Mouse (Mus musculus): ENCODE results near the gene Slfn3.
A peak's percentile ranks its signal among the peaks of the same experiment; 100 is the strongest.
"Not testable (repeated sequence)": the region's sequence is repeated elsewhere in the genome, so short reads cannot be mapped to it uniquely, and the experiment has no call there.

Gene Slfn3

DNA sequence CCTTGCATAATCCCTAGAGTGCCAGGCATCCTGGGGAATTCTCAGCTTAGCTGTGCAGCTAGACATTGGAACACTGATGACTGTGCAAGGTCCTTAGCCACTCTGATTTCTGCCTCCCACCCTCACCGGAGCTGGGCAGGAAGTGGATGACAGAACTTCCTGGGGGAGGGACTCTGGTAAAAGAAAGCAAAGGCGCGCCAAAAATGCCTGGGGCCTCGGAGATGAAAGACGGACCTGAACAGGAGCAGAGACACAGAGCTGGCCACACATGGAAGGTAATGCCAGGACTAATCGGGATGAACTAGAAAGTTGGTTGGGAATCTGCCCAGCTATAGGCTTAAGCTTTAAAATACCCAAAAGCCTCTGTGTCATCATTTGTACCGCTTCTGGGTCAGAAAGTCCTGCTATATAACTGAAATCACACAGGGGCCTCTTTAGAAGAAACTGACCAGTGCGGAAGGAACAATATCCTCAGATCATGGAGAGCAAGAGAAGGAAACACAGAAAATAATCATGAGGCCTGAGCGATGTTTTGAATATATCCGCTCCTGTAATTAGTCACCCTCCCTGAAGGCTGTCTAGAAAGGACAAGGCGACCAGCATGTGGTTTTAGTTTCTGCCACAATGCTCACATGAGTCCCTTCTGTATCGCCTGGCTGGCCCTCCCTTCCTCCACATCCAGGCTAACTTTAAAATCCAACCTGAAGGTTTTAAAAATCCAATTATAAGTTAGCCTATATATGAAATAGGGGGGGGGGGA lies at the start of gene Slfn3:
Gene Slfn3 (plus strand): TSS at position 197 of the 760 bp plus-strand sequence.
- no peak for DNase-seq (ENCODE audit: low spot score)

GRCm38 (mm10) chr11:83148939-83149338 lies 42.2 kb upstream of the Slfn3 start:
- not testable (repeated sequence) for DNase-seq (ENCODE audit: low spot score)

DNA sequence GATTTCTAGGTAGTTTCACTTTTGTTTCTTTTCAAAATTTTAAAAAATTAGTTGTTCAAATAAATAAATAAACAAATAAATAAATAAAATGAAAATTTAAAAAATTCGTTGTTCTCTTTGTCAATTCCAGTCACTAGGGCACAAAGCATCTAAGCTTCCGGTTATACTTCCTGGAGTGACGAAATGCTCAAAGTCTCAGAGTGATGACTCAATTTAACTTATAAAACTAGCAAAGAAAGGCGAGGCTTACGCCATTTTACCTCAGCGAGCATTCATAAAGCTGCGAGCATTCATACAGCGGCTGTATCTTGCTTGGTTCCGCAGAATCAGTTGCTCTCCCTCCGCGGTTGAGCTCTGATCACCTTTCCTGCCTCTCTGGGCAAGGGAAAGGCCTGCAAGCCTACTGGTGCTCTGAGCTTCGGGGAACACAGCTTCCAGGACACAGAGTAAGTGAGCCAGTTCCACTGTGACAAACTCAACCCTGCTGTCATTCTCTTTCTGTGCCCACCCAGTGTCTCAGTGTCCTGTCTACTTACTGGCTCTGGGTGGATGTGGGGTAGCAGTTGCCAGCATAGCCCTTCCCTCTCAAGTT lies 16.1 kb upstream of the Slfn3 start, which contains the start of gene Slfn4:
Gene Slfn4 (plus strand): TSS at position 239 of the 592 bp plus-strand sequence.
- no peak for DNase-seq (ENCODE audit: low spot score)

DNA sequence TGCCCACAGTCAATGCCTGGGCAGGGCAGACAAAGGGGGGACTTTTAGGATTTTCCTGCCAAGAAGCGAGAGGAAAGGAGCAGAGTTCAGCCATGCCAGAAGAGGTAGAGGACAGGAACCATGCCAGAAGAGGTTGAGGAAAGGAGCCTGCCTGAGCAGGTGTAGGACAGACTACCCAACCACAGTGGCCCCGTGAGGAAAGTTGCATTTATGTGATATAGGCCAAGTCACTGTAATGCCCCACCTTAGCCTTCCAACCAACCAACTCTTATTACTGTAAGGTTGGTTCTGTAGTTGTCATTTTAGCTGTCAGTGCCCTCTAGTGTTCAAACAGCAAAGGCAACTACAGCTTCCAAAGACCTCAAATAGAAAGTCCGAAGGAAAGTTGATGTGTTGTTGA lies 871 bp downstream of the Slfn3 start:
- peak; percentile 61 for DNase-seq (ENCODE audit: low spot score)

GRCm38 (mm10) chr11:83205002-83205401 lies 13.9 kb downstream of the Slfn3 start:
- no peak for DNase-seq (ENCODE audit: low spot score)

GRCm38 (mm10) chr11:83216119-83216518 lies 25.0 kb downstream of the Slfn3 start:
- DNase-seq (ENCODE audit: low spot score): no peak

DNA sequence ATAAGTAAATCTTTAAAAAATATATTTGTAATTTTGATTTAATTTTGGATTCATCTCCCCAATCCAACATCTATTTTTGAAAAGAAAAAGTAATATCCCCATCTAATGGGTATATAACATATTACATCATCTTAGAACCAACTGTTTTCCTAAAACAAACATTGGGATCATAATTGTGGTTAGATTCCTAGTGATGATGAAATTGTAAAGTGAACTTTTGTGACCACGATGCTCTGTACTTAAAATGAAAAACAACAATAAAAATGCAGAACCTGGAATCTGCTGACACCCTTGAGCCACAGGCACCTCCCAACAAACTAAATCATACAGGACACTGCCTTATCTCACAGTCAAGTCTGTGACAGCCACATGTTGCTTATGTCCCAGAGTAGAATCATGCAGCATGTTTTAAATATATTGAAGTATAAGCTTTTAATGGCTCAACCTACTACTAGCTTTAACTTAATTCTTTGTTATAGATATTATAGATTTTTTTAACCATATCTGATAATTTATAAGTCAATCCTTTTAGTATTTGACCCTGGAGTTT lies 30.3 kb downstream of the Slfn3 start:
- DNase-seq (ENCODE audit: low spot score): no peak

DNA sequence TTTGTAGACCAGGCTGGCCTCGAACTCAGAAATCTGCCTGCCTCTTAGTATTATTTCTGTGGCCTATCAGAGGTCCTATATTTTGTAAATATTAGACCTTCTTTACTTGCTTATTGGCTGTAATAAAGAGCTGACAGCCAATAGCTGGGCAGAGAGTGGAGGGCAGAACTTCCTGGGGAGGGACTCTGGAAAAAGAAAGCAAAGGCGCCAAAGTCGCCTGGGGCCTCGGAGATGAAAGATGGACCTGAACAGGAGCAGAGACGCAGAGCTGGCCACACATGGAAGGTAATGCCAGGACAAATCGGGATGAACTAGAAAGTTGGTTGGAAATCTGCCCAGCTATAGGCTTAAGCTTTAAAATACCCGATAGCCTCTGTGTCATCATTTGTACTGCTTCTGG lies 32.2 kb downstream of the Slfn3 start:
- DNase-seq (ENCODE audit: low spot score): no peak

DNA sequence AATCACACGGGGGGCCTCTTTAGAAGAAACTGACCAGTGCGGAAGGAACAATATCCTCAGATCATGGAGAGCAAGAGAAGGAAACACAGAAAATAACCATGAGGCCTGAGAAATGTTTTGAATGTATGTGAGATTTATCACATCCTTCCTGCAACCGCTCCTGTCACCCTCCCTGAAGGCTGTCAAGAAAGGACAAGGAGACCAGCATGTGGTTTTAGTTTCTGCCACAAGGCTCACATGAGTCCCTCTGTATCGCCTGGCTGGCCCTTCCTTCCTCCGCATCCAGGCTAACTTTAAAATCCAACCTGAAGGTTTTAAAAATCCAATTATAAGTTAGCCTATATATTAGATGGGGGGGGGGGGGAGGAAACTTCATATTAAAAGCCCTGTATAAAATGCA lies 32.7 kb downstream of the Slfn3 start:
- DNase-seq (ENCODE audit: low spot score): not testable (repeated sequence)

DNA sequence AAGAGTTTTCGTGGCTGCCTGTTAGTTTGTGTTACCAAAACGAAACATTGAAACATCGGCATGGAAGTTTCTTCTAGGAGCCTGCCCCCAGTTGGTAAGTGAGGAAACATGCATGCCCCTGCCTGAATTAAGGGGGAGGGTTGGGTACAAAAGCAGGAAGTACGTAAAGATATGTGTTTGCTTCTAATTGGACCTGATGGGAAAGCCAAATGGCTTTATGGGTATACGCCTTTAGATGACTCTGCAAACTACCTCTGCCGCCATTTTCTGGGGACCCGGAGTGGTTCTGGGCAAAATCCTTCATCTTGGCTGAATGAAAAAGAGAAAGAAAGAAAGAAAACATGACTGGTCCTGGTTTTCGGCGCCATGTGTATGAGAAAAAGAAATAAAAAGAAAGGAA lies 33.1 kb downstream of the Slfn3 start:
- no peak for DNase-seq (ENCODE audit: low spot score)

- DNase-seq (ENCODE audit: low spot score): no peak
Observed at GRCm38 (mm10) chr11:83224750-83225149, 33.6 kb downstream of the Slfn3 start.

- no peak for DNase-seq (ENCODE audit: low spot score)
Observed at GRCm38 (mm10) chr11:83225371-83225960, 34.3 kb downstream of the Slfn3 start.

- no peak for DNase-seq (ENCODE audit: low spot score)
Observed at GRCm38 (mm10) chr11:83227926-83228723, 37.0 kb downstream of the Slfn3 start.

DNA sequence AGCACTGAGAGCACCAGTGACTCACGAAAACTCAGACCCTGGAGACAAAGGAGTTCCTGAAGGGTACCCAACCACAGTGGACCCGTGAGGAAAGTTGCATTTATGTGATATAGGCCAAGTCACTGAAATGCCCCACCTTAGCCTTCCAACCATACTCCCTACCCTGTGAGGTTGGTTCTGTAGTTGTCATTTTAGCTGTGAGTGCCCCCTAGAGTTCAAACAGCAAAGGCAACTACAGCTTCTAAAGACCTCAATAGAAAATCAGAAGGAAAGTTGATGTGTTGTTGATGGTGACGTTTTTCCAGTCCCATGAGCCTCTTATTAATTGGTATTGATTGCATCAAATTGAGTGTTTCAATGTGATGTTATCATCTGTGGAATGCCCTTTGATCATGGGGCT lies 39.8 kb downstream of the Slfn3 start:
- DNase-seq (ENCODE audit: low spot score): peak; percentile 5

- not testable (repeated sequence) for DNase-seq (ENCODE audit: low spot score)
Observed at GRCm38 (mm10) chr11:83233621-83234020, 42.5 kb downstream of the Slfn3 start.

GRCm38 (mm10) chr11:83237390-83237789 lies 46.3 kb downstream of the Slfn3 start:
- DNase-seq (ENCODE audit: low spot score): not testable (repeated sequence)

DNA sequence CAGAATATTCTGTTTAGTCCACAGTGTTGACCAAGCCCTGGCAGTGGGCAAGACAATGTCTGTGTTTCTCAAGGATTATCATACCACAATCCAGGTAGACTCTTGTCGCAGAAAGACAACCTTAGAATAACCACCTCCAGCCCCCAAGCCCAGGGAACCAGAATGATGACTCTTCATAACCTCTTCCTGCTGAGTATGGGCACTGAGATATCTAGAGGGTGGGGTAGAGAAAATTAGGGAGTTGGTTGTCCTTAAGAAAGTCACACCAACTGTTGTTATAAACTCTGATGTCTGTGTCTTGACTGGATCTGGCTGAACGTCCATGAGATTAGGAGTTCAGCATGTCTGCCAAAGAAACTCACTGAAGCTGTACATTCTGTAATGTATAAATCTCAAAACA lies 47.3 kb downstream of the Slfn3 start:
- no peak for DNase-seq (ENCODE audit: low spot score)

DNA sequence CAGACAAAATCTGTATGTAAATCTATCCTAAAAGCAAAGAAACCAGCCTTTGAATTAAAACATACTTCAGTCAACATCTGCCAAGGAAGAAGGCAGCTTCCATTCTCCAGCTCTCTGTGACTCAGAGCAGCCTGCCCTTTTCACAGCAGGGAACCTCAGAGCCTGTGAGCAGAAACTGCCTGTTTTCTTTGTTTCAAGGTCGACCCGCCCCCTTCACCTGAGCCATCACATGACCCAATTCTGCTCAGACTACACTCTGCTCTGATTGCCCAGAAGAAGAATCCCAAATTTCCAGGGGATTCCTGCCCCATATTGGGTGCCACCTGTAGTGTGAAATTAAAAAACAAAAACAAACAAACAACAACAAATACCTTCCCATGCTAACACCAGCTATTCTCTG lies 48.7 kb downstream of the Slfn3 start:
- peak; percentile 5 for DNase-seq (ENCODE audit: low spot score)

GRCm38 (mm10) chr11:83257211-83257610 lies 66.1 kb downstream of the Slfn3 start:
- not testable (repeated sequence) for DNase-seq (ENCODE audit: low spot score)

GRCm38 (mm10) chr11:83262673-83263072 lies 71.5 kb downstream of the Slfn3 start:
- no peak for DNase-seq (ENCODE audit: low spot score)

DNA sequence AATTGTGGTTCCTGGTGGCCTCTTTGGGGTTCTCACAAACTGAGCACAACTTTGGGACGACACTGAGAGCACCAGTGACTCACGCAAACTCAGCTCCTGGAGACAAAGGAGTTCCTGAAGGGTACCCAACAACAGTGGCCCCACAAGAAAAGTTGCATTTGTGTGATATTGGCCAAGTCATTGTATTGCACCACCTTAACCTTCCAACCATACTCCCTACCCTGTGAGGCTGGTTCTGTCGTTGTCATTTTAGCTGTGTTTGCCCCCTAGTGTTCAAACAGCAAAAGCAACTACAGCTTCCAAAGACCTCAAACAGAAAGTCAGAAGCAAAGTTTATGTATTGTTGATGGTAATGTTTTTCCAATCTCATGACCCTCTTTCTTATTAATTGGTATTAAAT lies 72.0 kb downstream of the Slfn3 start:
- DNase-seq (ENCODE audit: low spot score): peak; percentile 47
